Mouse (Mus musculus) B cell, adult 67 days (primary cell): Measurements from ENCODE around the gene Il17re. TPM values are rescaled to one million over a fixed set of nuclear protein-coding genes. Genes with fewer than 3 reads are reported as not detected.

ENCODE experiments used
- total RNA-seq, 2 experiments: library from RNA; stranded (reverse); gene quantifications; 4 replicates each; pipeline ENCODE4 v1.2.4; 2023

Gene Il17re
- total RNA-seq: not detected

DNA sequence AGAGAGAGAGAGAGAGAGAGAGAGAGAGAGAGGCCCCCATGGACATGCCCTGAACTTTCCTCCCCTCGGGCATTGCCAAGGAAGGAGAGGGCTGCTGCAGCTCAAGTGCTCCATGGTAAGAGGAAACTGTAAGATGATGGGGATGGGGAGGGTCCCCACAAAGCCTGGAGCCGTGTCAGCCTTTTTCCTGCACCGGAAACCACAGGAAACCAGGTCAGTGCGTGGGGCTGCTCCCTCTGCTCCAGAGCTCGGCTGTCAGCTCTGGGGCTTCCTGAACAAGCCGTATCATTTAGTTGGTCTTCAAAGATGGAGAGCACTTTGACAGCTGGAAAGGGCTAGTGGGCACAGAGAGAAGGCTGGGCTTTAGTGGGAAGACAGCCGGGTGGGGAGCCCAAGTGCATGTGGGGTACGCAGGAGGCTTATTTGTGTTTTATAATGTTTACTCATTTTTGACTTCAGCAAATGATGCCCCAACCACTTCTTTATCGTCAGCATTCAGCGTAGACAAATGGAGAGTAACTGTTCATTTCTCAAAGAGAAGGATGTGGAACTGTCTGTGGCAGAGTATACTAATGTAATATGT is at the start of gene Il17re:
Il17re (plus strand) TSS at position 533 of the 583 bp plus-strand sequence.

DNA sequence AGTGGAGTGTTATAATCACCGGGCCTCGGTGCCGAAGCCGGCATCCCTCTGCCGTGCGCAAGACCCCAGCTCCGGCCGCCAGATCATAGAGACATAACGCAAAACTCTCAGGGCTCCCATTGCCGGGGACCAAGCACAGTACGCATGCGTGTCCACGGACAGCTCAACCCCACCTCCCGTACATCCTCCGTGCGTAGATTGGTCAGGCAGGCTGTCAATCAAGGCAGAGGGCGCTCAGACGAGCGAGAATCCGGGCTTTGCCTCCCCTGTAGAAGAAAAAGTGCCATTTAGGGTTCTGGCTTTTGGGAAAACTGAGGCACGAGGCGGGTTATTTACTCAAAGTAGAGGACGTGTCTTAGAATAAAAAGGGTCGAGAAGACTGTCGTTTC is 39.1 kb upstream of the Il17re start, which contains the start of gene Rpusd3:
Rpusd3 (minus strand) TSS at position 142 of the 389 bp plus-strand sequence.

DNA sequence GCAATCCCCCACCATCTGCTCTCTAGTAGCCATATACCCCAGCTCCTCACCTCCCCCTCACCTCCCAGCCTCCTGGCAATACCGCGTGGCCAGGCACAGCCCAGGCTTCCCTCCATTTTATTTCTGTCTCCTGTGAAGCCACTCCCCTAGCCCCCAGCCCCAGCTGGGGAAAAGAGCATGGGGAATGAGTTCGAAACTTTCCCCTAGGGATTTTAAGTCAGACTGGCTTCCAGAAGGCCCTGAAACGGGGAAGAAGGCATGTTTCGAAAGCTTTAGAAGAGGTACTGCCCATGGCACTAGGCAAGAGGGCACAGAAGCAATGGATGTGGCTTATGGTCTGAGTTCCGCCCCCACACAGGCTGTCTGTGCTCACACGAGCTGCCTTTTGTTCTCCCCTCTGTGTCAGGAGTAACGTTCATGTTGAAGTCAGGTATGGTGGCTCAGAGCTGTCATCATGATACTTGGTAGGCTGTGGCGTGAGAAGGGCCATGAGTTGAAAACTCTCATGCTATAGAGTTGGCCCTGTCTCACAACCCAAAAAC is 22.5 kb upstream of the Il17re start, which contains the start of gene Cidec:
Cidec (minus strand) TSS at position 97 of the 542 bp plus-strand sequence.

DNA sequence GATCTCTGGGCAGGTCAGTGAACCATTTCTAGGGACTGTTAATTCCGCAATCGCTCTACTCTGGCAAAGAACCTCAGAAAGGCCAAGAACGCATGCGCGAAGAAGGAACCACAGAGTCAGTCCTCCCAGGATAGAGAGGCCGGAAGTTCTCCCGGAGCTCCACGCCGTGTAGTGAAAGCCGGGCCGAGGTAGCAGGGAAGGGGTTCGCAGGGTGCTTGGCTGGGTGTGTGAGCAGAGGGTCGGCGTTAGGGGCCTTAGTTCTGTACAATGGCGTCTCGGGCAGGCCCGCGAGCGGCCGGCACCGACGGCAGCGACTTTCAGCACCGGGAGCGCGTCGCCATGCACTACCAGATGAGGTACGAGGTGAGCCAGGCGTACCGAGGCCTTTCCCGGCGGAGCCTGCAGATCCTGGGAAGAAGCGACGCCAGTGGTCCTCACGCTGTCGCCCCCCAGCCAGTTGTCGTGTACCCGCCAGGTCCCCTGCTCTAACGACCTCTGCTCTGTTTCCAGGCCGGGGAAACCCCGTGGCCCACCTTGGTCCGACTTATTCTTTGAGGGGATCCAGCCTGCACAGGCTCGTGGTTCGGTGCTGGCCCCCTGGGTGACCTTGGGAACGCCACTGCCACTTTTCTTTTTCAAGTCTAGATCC is 15.7 kb upstream of the Il17re start, which contains the start of gene Jagn1:
Jagn1 (plus strand) TSS at position 128 of the 649 bp plus-strand sequence.

DNA sequence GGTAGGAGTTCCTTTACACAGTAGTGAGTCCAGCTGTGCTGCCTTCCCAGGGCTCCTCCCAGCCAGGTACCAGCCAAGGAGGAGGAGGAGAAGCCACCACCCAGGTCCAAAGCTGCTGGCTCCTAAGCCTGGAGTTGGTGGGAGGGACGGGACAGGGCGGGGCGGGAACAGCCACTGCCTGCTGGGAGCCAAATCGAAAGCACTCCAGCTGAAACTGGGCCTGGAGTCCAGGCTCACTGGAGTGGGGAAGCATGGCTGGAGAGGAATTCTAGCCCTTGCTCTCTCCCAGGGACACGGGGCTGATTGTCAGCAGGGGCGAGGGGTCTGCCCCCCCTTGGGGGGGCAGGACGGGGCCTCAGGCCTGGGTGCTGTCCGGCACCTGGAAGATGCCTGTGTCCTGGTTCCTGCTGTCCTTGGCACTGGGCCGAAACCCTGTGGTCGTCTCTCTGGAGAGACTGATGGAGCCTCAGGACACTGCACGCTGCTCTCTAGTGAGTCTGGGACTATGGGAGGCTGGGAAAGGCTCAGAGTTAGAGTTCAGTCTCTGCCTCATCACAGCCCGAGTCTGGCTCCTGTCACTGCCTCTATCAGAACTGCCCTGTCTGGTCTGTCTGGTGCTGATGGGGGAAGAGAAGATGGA is 13.1 kb downstream of the Il17re start, which contains the start of gene Il17rc:
Il17rc (plus strand) TSS at position 131 of the 640 bp plus-strand sequence.

DNA sequence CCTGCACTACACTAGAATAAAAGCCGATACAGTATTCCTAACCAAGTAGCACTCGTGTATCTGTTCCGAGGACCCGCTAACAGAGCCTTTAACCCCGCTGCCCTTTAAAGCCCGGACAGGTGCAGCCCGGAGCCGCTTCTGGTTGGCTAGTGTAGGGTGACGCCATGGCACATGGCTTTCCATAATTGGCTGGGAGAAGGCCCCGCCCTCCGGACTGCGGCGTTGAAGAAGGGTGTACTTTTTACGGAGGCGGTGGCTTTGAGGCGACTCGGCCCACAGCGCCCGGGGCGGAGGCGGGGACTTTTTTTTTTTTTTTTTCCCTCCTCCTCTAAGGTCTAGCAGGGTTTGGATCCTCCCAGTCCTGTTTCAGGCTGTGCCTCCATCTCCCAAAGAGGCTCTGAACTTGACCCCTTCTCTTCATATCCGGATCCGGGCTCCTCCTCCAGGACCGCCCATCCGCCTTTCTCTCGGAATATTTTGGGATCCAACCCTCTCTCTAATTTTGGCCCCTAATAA is 24.9 kb downstream of the Il17re start, which contains the start of gene Creld1:
Creld1 (plus strand) TSS at position 198 of the 516 bp plus-strand sequence.

DNA sequence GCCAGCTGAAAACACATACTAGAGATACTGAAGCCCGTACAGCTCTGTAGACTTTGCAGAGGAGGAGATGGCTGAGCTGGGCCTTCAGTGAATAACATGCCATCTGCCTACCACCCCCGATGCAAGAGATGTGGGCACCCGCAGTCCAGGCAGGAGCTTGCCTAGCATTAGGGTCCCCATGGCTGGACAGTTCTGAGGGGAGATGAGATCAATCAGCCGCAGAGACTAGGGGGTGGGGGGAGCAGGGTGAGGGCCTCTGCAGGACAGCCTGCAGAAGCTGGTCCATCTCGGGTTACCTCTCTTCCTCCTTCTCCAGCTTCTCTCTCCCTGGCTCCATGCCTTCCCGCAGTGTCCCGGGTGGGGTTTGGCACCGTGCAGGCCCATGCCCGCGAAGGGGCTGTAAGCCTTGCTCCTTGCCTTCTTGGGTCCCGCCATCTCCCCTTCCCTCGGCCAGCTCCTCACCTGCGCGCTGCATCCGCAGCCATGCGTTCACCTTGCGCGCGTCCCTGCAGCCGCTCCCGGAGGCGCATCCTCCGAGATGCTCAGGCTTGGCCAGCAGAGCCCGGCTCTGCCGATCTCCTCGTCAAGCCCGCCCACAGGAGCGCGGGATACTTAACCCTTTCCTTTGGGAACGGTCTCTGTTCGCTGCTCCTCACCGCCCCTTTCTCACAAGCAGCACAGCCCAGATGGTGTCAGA is 43.3 kb downstream of the Il17re start, which contains the start of gene Prrt3:
Prrt3 (minus strand) TSS at position 544 of the 697 bp plus-strand sequence.

Other genes with a start within 250 kb of the Il17re start
- 10 to 100 TPM; 54.7 to 59.5 TPM for gene Mtmr14, start 220.6 kb upstream of the Il17re start, total RNA-seq
- gene Cpne9, start 176.2 kb upstream of the Il17re start, total RNA-seq: 1 to 10 TPM; 2.4 to 3.3 TPM
- 10 to 100 TPM; 69.4 to 82.0 TPM for gene Brpf1, start 151.3 kb upstream of the Il17re start, total RNA-seq
- gene Ogg1, start 131.5 kb upstream of the Il17re start, total RNA-seq: 10 to 100 TPM; 12.7 to 18.1 TPM
- gene Camk1, start 114.5 kb upstream of the Il17re start, total RNA-seq: under 1 TPM in 1 of 2 experiments, not detected in 1; 0.92 TPM
- 10 to 100 TPM; 26.7 to 30.5 TPM for gene Tada3, start 80.6 kb upstream of the Il17re start, total RNA-seq
- gene Arpc4, start 80.4 kb upstream of the Il17re start, total RNA-seq: 100 to 1,000 TPM; 262 to 268 TPM
- gene Ttll3, start 69.2 kb upstream of the Il17re start, total RNA-seq: 10 to 100 TPM; 44.8 to 59.3 TPM
- gene Rpusd3, start 39.1 kb upstream of the Il17re start, total RNA-seq: 10 to 100 TPM; 15.3 to 17.0 TPM
- not detected for gene Cidec, start 22.7 kb upstream of the Il17re start, total RNA-seq
- gene Jagn1, start 15.9 kb upstream of the Il17re start, total RNA-seq: 10 to 100 TPM; 18.3 to 23.0 TPM
- gene Il17rc, start 12.9 kb downstream of the Il17re start, total RNA-seq: under 1 TPM in 1 of 2 experiments, not detected in 1; 0.42 TPM
- 10 to 100 TPM; 19.6 to 20.8 TPM for gene Creld1, start 24.8 kb downstream of the Il17re start, total RNA-seq
- gene Prrt3, start 43.4 kb downstream of the Il17re start, total RNA-seq: under 1 TPM; 0.32 to 0.47 TPM
- 10 to 100 TPM; 76.8 to 77.6 TPM for gene Emc3, start 73.2 kb downstream of the Il17re start, total RNA-seq
- gene Fancd2, start 73.2 kb downstream of the Il17re start, total RNA-seq: 1 to 10 TPM in 1 of 2 experiments, under 1 TPM in 1; 0.80 to 1.7 TPM
- gene Fancd2os, start 142.2 kb downstream of the Il17re start, total RNA-seq: not detected
- 100 to 1,000 TPM; 117 to 135 TPM for gene Brk1, start 146.3 kb downstream of the Il17re start, total RNA-seq
- gene Vhl, start 165.5 kb downstream of the Il17re start, total RNA-seq: 10 to 100 TPM; 27.2 to 34.6 TPM
- gene Irak2, start 180.0 kb downstream of the Il17re start, total RNA-seq: 100 to 1,000 TPM; 172 to 175 TPM
- gene Tatdn2, start 238.6 kb downstream of the Il17re start, total RNA-seq: 100 to 1,000 TPM; 170 to 189 TPM